23 mouse cellular contexts compared by ENCODE assay signal in genomic region chr2:164986371-164987027, GRCm38 (mm10). TPM values are rescaled to one million over a fixed set of nuclear protein-coding genes. Genes with fewer than 3 reads are reported as not detected.
DNase-seq lines count a peak whose midpoint lies in the region; ATAC-seq lines count a peak whose summit lies in the region.
"Had no signal": no experiment of that assay in that cellular context is flagged by ENCODE, and none has a peak within 500 bp of the region (broad histone marks: within the 10 kb centered on the region; RNA-seq: fewer than 3 reads in every experiment).

No protein-coding gene starts in this region.

- no peak overlapping the region for H3K4me3 ChIP-seq in forebrain, embryonic 10.5 days
- H3K4me3 ChIP-seq: embryonic facial prominence, embryonic 12.5 days; forebrain, embryonic 12.5 days; heart, adult 2 months; heart, embryonic 13.5 days had no signal

- H3K4me1 ChIP-seq in forebrain, embryonic 10.5 days, result peaks cover 10% of the 10 kb centered on the region
- H3K4me1 ChIP-seq: embryonic facial prominence, embryonic 12.5 days; heart, embryonic 13.5 days had no signal

- DNase-seq in brain, adult 2 months (ENCODE audit: low read depth, low spot score), result peak; percentile 94
- peak; percentile 84 for DNase-seq in cerebellum, adult 11-12 months
- peak; percentile 87 for DNase-seq in cerebellum, adult 9-10 months
- DNase-seq in cerebellum, postnatal 25 days, result peak; percentile 85 to 87
- no peak for DNase-seq in forebrain, embryonic 10.5 days (ENCODE audit: extremely low spot score, low spot score)
- DNase-seq in embryo, embryonic 9.5 days (ENCODE audit: extremely low spot score), result no peak
- DNase-seq: adrenal gland, postnatal 14 days; embryo, embryonic 11 days; gastrocnemius, postnatal 14 days; heart, adult 2 months; heart, postnatal 36 days; kidney, adult 8-10 months had no signal

- H3K36me3 ChIP-seq in forebrain, embryonic 10.5 days (replicated peaks), result no peaks in the 10 kb centered on the region
- H3K36me3 ChIP-seq: embryonic facial prominence, embryonic 12.5 days; forebrain, embryonic 12.5 days; heart, embryonic 13.5 days had no signal

- H3K27me3 ChIP-seq in forebrain, embryonic 10.5 days (ENCODE audit: poor library complexity, severe bottlenecking), result 0 out of 2 replicates have a peak, but pooled peaks cover 5% of the 10 kb centered on the region
- H3K27me3 ChIP-seq: embryonic facial prominence, embryonic 12.5 days; Patski had no signal

- ATAC-seq in monocyte, adult 5-6 weeks (replicated peaks; ENCODE audit: insufficient number of reproducible peaks, low FRiP score, low TSS enrichment, poor library complexity, severe bottlenecking), result no peak
- ATAC-seq: activated CD4-positive, CD25-positive, alpha-beta regulatory T cell, adult 4 months; forebrain, embryonic 16.5 days; hindbrain, embryonic 16.5 days; inflammation-experienced regulatory T-cells, adult 6 months; intestine, postnatal 0 days; Patski had no signal

- no peak overlapping the region for H3K27ac ChIP-seq in forebrain, embryonic 10.5 days
- H3K27ac ChIP-seq: embryonic facial prominence, embryonic 12.5 days; forebrain, embryonic 12.5 days; heart, adult 2 months; heart, embryonic 13.5 days had no signal

- no peaks in the 10 kb centered on the region for H3K9me3 ChIP-seq in forebrain, embryonic 10.5 days
- H3K9me3 ChIP-seq: embryonic facial prominence, embryonic 12.5 days; forebrain, embryonic 12.5 days; heart, embryonic 13.5 days had no signal

- 80% methylated on average over 14 of the region's 14 CpGs for WGBS in forebrain, embryonic 10.5 days

RNA-seq across cellular contexts. Expression of gene Slc12a5, which starts 25.9 kb away (rescaled TPM):
- polyA plus RNA-seq in forebrain, embryonic 10.5 days (2016; fragmentation: Nextera tagmentation; extraction: Ambion mirVana), result 0.92 and 0.93 TPM in 2 replicates
- total RNA-seq in monocyte, adult 5-6 weeks (2017), result 0.11 to 1.7 TPM (median 0.29 TPM) in 3 replicates

RNA-seq across cellular contexts. Expression of gene Mmp9, which starts 45.9 kb away (rescaled TPM):
- polyA plus RNA-seq in forebrain, embryonic 10.5 days (2016; fragmentation: Nextera tagmentation; extraction: Ambion mirVana), result 0.45 TPM in 1 of 2 replicates, not detected in the other
- total RNA-seq in monocyte, adult 5-6 weeks (2017), result 1.7 to 19.4 TPM (median 15.0 TPM) in 3 replicates
- total RNA-seq: CH12.LX had no signal

RNA-seq across cellular contexts. Expression of gene Ncoa5, which starts 48.2 kb away (rescaled TPM):
- polyA plus RNA-seq in forebrain, embryonic 10.5 days (2016; fragmentation: Nextera tagmentation; extraction: Ambion mirVana), result 101 and 103 TPM in 2 replicates
- total RNA-seq in monocyte, adult 5-6 weeks (2017), result 25.0 to 47.8 TPM (median 37.3 TPM) in 3 replicates

Comparison
In these comparisons a context has a peak if more than half of its experiments do, and no peak if none do; other contexts are left out.
1. DNase-seq: peak in brain, adult 2 months (single experiment), cerebellum, adult 11-12 months (single experiment), cerebellum, adult 9-10 months (single experiment) and cerebellum, postnatal 25 days (2 of 2); none in forebrain, embryonic 10.5 days (single experiment) and embryo, embryonic 9.5 days (single experiment).